Mouse (Mus musculus) heart, adult 2 months (tissue): Measurements from ENCODE around the gene Hist3h2ba. TPM values are rescaled to one million over a fixed set of nuclear protein-coding genes. Genes with fewer than 3 reads are reported as not detected.

Experiments used
- DNase-seq, 2 experiments: peaks; one replicate each; pipeline ENCODE4 v3.0.0; 2021
- H3K27ac ChIP-seq: fragments of 200-600 bp; 2 replicates; pipeline ENCODE4 v1.8.1; 2022
- H3K27me3 ChIP-seq: fragments of 200-500 bp; 2 replicates; pipeline ENCODE4 v1.6.1; 2012; ENCODE audit warnings: mild to moderate bottlenecking, low read length, inconsistent platforms, mixed read lengths; ENCODE audit not compliant: control insufficient read depth, insufficient read depth
- H3K36me3 ChIP-seq: fragments of 200-500 bp; 2 replicates; pipeline ENCODE4 v1.6.1; 2012; ENCODE audit warnings: low read length, inconsistent platforms; ENCODE audit not compliant: control insufficient read depth, insufficient read depth
- H3K4me1 ChIP-seq: fragments of 200-500 bp; 2 replicates; pipeline ENCODE4 v1.6.1; 2011; ENCODE audit warnings: low read length; ENCODE audit not compliant: control insufficient read depth, insufficient read depth
- H3K4me3 ChIP-seq: fragments of 200-600 bp; 2 replicates; pipeline ENCODE4 v1.8.1; 2022
- H3K79me2 ChIP-seq: fragments of 200-500 bp; replicated peaks from 2 replicates; pipeline ENCODE4 v1.6.1; 2012; ENCODE audit warnings: mild to moderate bottlenecking, inconsistent platforms, low read length, moderate library complexity, mixed read lengths; ENCODE audit not compliant: control insufficient read depth, insufficient read depth
- H3K9ac ChIP-seq: fragments of 200-500 bp; 2 replicates; pipeline ENCODE4 v1.6.1; 2012; ENCODE audit warnings: low read depth, mild to moderate bottlenecking, control low read depth, inconsistent platforms, low read length, mixed read lengths
- CTCF ChIP-seq: fragments of 200-600 bp; IDR thresholded peaks from 2 replicates; pipeline ENCODE4 v1.8.1; 2022; ENCODE audit warnings: antibody characterized with exemption, mild to moderate bottlenecking, moderate library complexity
- EP300 ChIP-seq: fragments of 200-500 bp; IDR thresholded peaks from 2 replicates; pipeline ENCODE4 v1.6.1; 2011; ENCODE audit warnings: low read depth, low read length, control low read depth; ENCODE audit not compliant: insufficient read depth
- POLR2A ChIP-seq: fragments of 200-500 bp; IDR thresholded peaks from 2 replicates; pipeline ENCODE4 v1.6.1; 2011; ENCODE audit warnings: mild to moderate bottlenecking, low read depth, low read length, control low read depth; ENCODE audit not compliant: insufficient read depth
- WGBS: fragments of 180-500 bp; shearing (Covaris S2); methylation state at CpG from one replicate; pipeline ENCODE4 v1.1.7; 2018; 5-methylcytosine and 5-hydroxymethylcytosine counted together
- intact Hi-C: fragments of 180-260 bp; cut with DNase I; formaldehyde crosslinking; loops from one replicate; pipeline ENCODE4 v1.15.1; 2025
- polyA plus RNA-seq: library from polyadenylated mRNA; depleted of rRNA; stranded (reverse); fragments of >200 nt; gene quantifications from 2 replicates; pipeline ENCODE4 v1.2.3, GENCODE M21; 2012
- total RNA-seq, 2 experiments: library from RNA; stranded (reverse); gene quantifications; 2 replicates each; pipeline ENCODE4 v1.2.3; 2021

Gene Hist3h2ba
- total and polyA plus RNA-seq, 3 experiments = 0.81 to 1.5 (median 1.1) TPM

GRCm38 (mm10) chr11:58931576-58931975 lies 17.1 kb upstream of the Hist3h2ba start:
- no peak overlapping the region for H3K4me3 ChIP-seq
- no peaks in the 10 kb centered on the region for H3K36me3 ChIP-seq
- WGBS = 63% methylated on average over 4 of the region's 4 CpGs
- no peak for TF ChIP-seq EP300
- no peak for TF ChIP-seq POLR2A
- peak; percentile 26; the same call in 1 of the 2 replicates for TF ChIP-seq CTCF
- intact Hi-C loops = no loop called here
- no peaks in the 10 kb centered on the region for H3K79me2 ChIP-seq
- no peak overlapping the region for H3K27ac ChIP-seq
- no peak for DNase-seq
- no peak overlapping the region for H3K9ac ChIP-seq
- no peaks in the 10 kb centered on the region for H3K27me3 ChIP-seq
- peaks cover 3% of the 10 kb centered on the region for H3K4me1 ChIP-seq

GRCm38 (mm10) chr11:58937909-58938308 lies 10.8 kb upstream of the Hist3h2ba start:
- peaks cover 7% of the 10 kb centered on the region for H3K4me1 ChIP-seq
- 3% methylated on average over 13 of the region's 13 CpGs for WGBS
- peak overlapping the region; percentile 92 for H3K9ac ChIP-seq
- TF ChIP-seq EP300 (no peak), POLR2A (no peak), CTCF (no peak)
- H3K36me3 ChIP-seq = peaks cover 6% of the 10 kb centered on the region
- no peaks in the 10 kb centered on the region for H3K79me2 ChIP-seq
- intact Hi-C loops = loop anchor here (2.0 kb wide), 1 partner anchor 15 kb away; no protein-coding TSS in a partner anchor
- no peak for DNase-seq
- H3K27ac ChIP-seq = peak overlapping the region; percentile 90
- peak overlapping the region; percentile 69 for H3K4me3 ChIP-seq
- H3K27me3 ChIP-seq = no peaks in the 10 kb centered on the region

GRCm38 (mm10) chr11:58938322-58939087 lies 10.2 kb upstream of the Hist3h2ba start, which contains the start of gene Rnf187:
Rnf187 (minus strand) TSS chr11:58938916.
- WGBS = under 1% methylated on average over 95 of the region's 95 CpGs
- Histone ChIP-seq H3K36me3 (peaks cover 6% of the 10 kb centered on the region), H3K27ac (peak within 1 kb of the TSS; percentile 90), H3K27me3 (no peaks in the 10 kb centered on the region), H3K4me3 (peak within 1 kb of the TSS; percentile 69), H3K9ac (peak within 1 kb of the TSS; percentile 92), H3K79me2 (no peaks in the 10 kb centered on the region), H3K4me1 (peaks cover 7% of the 10 kb centered on the region)
- intact Hi-C loops = loop anchor here (2.0 kb wide), 1 partner anchor 14 kb away; no protein-coding TSS in a partner anchor
- peak; percentile 94 to 95 for DNase-seq
- no peak for TF ChIP-seq CTCF
- TF ChIP-seq POLR2A = peak; percentile 82
- TF ChIP-seq EP300 = peak; percentile 72; the same call in 1 of the 2 replicates

- H3K27ac ChIP-seq = peak overlapping the region; percentile 90
- no peaks in the 10 kb centered on the region for H3K27me3 ChIP-seq
- peak overlapping the region; percentile 69 for H3K4me3 ChIP-seq
- 17% methylated on average over 6 of the region's 6 CpGs for WGBS
- no peaks in the 10 kb centered on the region for H3K79me2 ChIP-seq
- TF ChIP-seq POLR2A = no peak
- TF ChIP-seq CTCF = no peak
- TF ChIP-seq EP300 = no peak
- peak overlapping the region; percentile 4; the same call in 1 of the 2 replicates for H3K9ac ChIP-seq
- H3K4me1 ChIP-seq = peaks cover 7% of the 10 kb centered on the region
- peaks cover 6% of the 10 kb centered on the region for H3K36me3 ChIP-seq
- DNase-seq = no peak
- intact Hi-C loops = loop anchor here (2.0 kb wide), 1 partner anchor 14 kb away; no protein-coding TSS in a partner anchor
Measured at GRCm38 (mm10) chr11:58939088-58939439, 9.7 kb upstream of the Hist3h2ba start.

GRCm38 (mm10) chr11:58944136-58944535 lies 4.6 kb upstream of the Hist3h2ba start:
- Histone ChIP-seq H3K79me2 (no peaks in the 10 kb centered on the region), H3K4me1 (no peaks in the 10 kb centered on the region), H3K36me3 (no peaks in the 10 kb centered on the region), H3K9ac (no peak overlapping the region), H3K27me3 (0 out of 2 replicates have a peak, but pooled peaks cover 1% of the 10 kb centered on the region), H3K4me3 (no peak overlapping the region), H3K27ac (no peak overlapping the region)
- intact Hi-C loops = no loop called here
- WGBS = 84% methylated on average over 5 of the region's 5 CpGs
- no peak for DNase-seq
- TF ChIP-seq POLR2A (no peak), CTCF (no peak), EP300 (no peak)

GRCm38 (mm10) chr11:58947306-58947705 lies 1.4 kb upstream of the Hist3h2ba start:
- DNase-seq = no peak
- H3K4me1 ChIP-seq = no peaks in the 10 kb centered on the region
- no peak overlapping the region for H3K27ac ChIP-seq
- no peak overlapping the region for H3K4me3 ChIP-seq
- intact Hi-C loops = no loop called here
- TF ChIP-seq CTCF = no peak
- no peak for TF ChIP-seq POLR2A
- no peak for TF ChIP-seq EP300
- H3K9ac ChIP-seq = no peak overlapping the region
- no peaks in the 10 kb centered on the region for H3K79me2 ChIP-seq
- H3K27me3 ChIP-seq = 0 out of 2 replicates have a peak, but pooled peaks cover 1% of the 10 kb centered on the region
- H3K36me3 ChIP-seq = no peaks in the 10 kb centered on the region
- WGBS = 72% methylated on average over 3 of the region's 3 CpGs
